ENCODE assay signal across 20 mouse cellular contexts in genomic region chr9:86729811-86730210, GRCm38 (mm10). TPM values are rescaled to one million over a fixed set of nuclear protein-coding genes. Genes with fewer than 3 reads are reported as not detected.
"Had no signal": no experiment of that assay in that cellular context is flagged by ENCODE, and none has a peak within 500 bp of the region (broad histone marks: within the 10 kb centered on the region; RNA-seq: fewer than 3 reads in every experiment).

No protein-coding gene starts in this region.

- H3K9me3 ChIP-seq: lung, embryonic 15.5 days; megakaryocyte, embryonic 14.5 days; midbrain, embryonic 13.5 days; midbrain, embryonic 15.5 days; neural tube, embryonic 12.5 days had no signal

- H3K9ac ChIP-seq: liver, embryonic 14.5 days; lung, embryonic 15.5 days; midbrain, embryonic 13.5 days; midbrain, embryonic 15.5 days; neural tube, embryonic 12.5 days had no signal

- ATAC-seq: midbrain, embryonic 13.5 days; midbrain, embryonic 15.5 days had no signal

- H3K27me3 ChIP-seq: lung, embryonic 15.5 days; megakaryocyte, embryonic 14.5 days; midbrain, embryonic 13.5 days; midbrain, embryonic 15.5 days; neural tube, embryonic 12.5 days had no signal

- H3K27ac ChIP-seq: liver, embryonic 14.5 days; lung, embryonic 15.5 days; macrophage; midbrain, embryonic 13.5 days; midbrain, embryonic 15.5 days; neural tube, embryonic 12.5 days had no signal

- H3K36me3 ChIP-seq: lung, embryonic 15.5 days; midbrain, embryonic 13.5 days; midbrain, embryonic 15.5 days; neural tube, embryonic 12.5 days had no signal

- H3K4me1 ChIP-seq: lung, embryonic 15.5 days; midbrain, embryonic 13.5 days; midbrain, embryonic 15.5 days; neural tube, embryonic 12.5 days had no signal

- H3K4me3 ChIP-seq: lung, embryonic 15.5 days; megakaryocyte, embryonic 14.5 days; midbrain, embryonic 13.5 days; midbrain, embryonic 15.5 days; neural tube, embryonic 12.5 days had no signal

- DNase-seq: lung, adult 2 months; lung, postnatal 14 days; right cerebral cortex, postnatal 25 days; right cerebral cortex, postnatal 4 days; spleen, adult 18-20 months; thymus, adult 18-20 months; thymus, postnatal 14 days; thymus, postnatal 36 days had no signal

- H3K4me2 ChIP-seq: lung, embryonic 15.5 days; midbrain, embryonic 11.5 days; midbrain, embryonic 13.5 days; midbrain, embryonic 15.5 days; neural tube, embryonic 12.5 days had no signal

RNA-seq across cellular contexts. Expression of gene Prss35, which starts 13.6 kb away (rescaled TPM):
- total RNA-seq: megakaryocyte progenitor cell, adult 5-6 weeks; monocyte, adult 5-6 weeks; neutrophil, adult 5-6 weeks had no signal
- polyA plus RNA-seq: macrophage; small intestine, adult 2 months had no signal

RNA-seq across cellular contexts. Expression of gene Me1, which starts 34.1 kb away (rescaled TPM):
- total RNA-seq: neutrophil, adult 5-6 weeks had no signal
